Mouse (Mus musculus) heart, embryonic 14.5 days (tissue): ENCODE data around the gene Sclt1. TPM values are rescaled to one million over a fixed set of nuclear protein-coding genes. Genes with fewer than 3 reads are reported as not detected.

Experiments used
- ATAC-seq: fragments of 200-750 bp; cut with Nextera tagmentation; 2 replicates; pipeline ENCODE4 v1.8.0; 2017; ENCODE audit warnings: low read depth, moderate TSS enrichment; ENCODE audit not compliant: insufficient number of reproducible peaks, insufficient read depth, low FRiP score
- H3K27ac ChIP-seq, 2 experiments: fragments of 200-500 bp in 1 of 2; fragments of 300-500 bp in 1 of 2; sonication (generic) in 1 of 2; replicated peaks in 1 of 2; 2 replicates each; pipeline ENCODE4 v1.5.1; 2012 to 2014; ENCODE audit warnings: low read depth in 2 of 2, low read length in 2 of 2, control low read depth in 1 of 2, mild to moderate bottlenecking in 1 of 2, mixed read lengths in 1 of 2; ENCODE audit not compliant: control insufficient read depth in 1 of 2, insufficient read depth in 1 of 2
- H3K27me3 ChIP-seq: fragments of 300-500 bp; sonication (generic); 2 replicates; pipeline ENCODE4 v1.6.1; 2014; ENCODE audit warnings: mild to moderate bottlenecking, low read length, control low read depth; ENCODE audit not compliant: control insufficient read depth, insufficient read depth
- H3K36me3 ChIP-seq: fragments of 300-500 bp; sonication (generic); 2 replicates; pipeline ENCODE4 v1.6.1; 2014; ENCODE audit warnings: mild to moderate bottlenecking, control low read depth, low read length, mixed read lengths; ENCODE audit not compliant: control insufficient read depth, insufficient read depth
- H3K4me1 ChIP-seq, 2 experiments: fragments of 200-500 bp in 1 of 2; fragments of 300-500 bp in 1 of 2; sonication (generic) in 1 of 2; 2 replicates each; pipeline ENCODE4 v1.6.1; 2012 to 2014; ENCODE audit warnings: low read length in 2 of 2, control low read depth in 1 of 2, mixed read lengths in 1 of 2; ENCODE audit not compliant: control insufficient read depth in 2 of 2, insufficient read depth in 2 of 2
- H3K4me2 ChIP-seq: fragments of 300-500 bp; sonication (generic); 2 replicates; pipeline ENCODE4 v1.6.1; 2014; ENCODE audit warnings: mild to moderate bottlenecking, low read length
- H3K4me3 ChIP-seq, 2 experiments: fragments of 200-500 bp in 1 of 2; fragments of 300-500 bp in 1 of 2; sonication (generic) in 1 of 2; 2 replicates each; pipeline ENCODE4 v1.5.1; 2012 to 2014; ENCODE audit warnings: low read length in 2 of 2, mild to moderate bottlenecking in 2 of 2, control low read depth in 1 of 2, low read depth in 1 of 2, moderate library complexity in 1 of 2; ENCODE audit not compliant: control insufficient read depth in 1 of 2, insufficient read depth in 1 of 2
- H3K9ac ChIP-seq: fragments of 300-500 bp; sonication (generic); 2 replicates; pipeline ENCODE4 v1.6.1; 2014; ENCODE audit warnings: mild to moderate bottlenecking, low read length
- H3K9me3 ChIP-seq: fragments of 300-500 bp; sonication (generic); 2 replicates; pipeline ENCODE4 v1.6.1; 2016; ENCODE audit warnings: low read length, control low read depth; ENCODE audit not compliant: control insufficient read depth
- WGBS: fragments of 180-500 bp; shearing (Covaris S2); extraction: QIAGEN DNeasy Blood & Tissue Kit; methylation state at CpG from one replicate; pipeline ENCODE4 v1.1.7; 2014; 5-methylcytosine and 5-hydroxymethylcytosine counted together
- polyA plus RNA-seq: library from polyadenylated mRNA; unstranded; fragments of >200 nt; fragmentation: Nextera tagmentation; extraction: Ambion mirVana; gene quantifications from 2 replicates; pipeline ENCODE4 v1.2.1, GENCODE M21; 2014

Sclt1 gene
- polyA plus RNA-seq, result 11.4 and 12.5 TPM in 2 replicates

DNA sequence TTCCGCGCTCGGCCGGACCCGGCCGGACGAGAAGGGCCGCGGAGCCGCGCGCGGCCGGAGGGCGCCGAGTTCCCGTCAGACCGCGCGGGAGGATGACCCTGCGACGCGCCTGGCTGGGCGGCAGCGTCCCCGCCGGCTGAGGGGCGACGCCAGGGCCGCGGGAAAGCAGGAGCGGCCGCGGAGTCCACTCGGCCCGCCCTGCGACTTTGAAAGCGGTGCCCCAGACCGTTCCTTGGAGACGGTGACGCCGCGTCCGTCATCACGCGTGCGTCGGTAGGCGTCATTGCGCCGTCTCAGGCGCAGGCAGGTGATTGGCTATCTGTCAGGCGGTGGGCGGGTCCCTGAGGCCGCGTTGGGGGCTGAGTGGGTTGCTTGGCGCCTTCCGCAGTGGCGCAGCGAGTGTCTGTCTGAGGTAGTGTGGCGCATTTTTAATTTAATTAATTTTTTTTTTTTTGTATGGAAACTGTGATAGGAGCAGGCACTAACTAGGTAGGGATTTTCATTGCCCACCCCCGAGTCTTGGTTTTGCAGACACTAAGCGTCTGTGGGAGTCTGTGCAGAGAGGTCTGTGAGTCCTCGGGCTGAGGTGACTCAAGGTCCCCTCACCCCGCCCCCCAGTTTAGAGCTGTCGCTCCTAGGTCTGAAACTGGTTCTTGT, at the start of gene Sclt1, which contains the start of gene D3Ertd751e:
TSS of gene Sclt1 (minus strand) at position 237 of the 657 bp plus-strand sequence.
TSS of gene D3Ertd751e (plus strand) at position 334 of the 657 bp plus-strand sequence.
- H3K9ac ChIP-seq, result peak within 1 kb of the TSS; percentile 82
- H3K27me3 ChIP-seq, result no peaks in the 10 kb centered on the region
- no peaks in the 10 kb centered on the region for H3K36me3 ChIP-seq
- H3K4me3 ChIP-seq, result peak within 1 kb of the TSS; percentile 77 to 94
- H3K9me3 ChIP-seq, result no peaks in the 10 kb centered on the region
- 0% methylated on average over 66 of the region's 66 CpGs for whole genome bisulfite sequencing
- H3K4me2 ChIP-seq, result peak within 1 kb of the TSS; percentile 83
- H3K27ac ChIP-seq, result peak within 1 kb of the TSS; percentile 93
- peaks cover 0 to 9% of the 10 kb centered on the region in 2 experiments; a peak in 2 of 4 replicates for H3K4me1 ChIP-seq
- ATAC-seq, result peak; percentile 100

DNA sequence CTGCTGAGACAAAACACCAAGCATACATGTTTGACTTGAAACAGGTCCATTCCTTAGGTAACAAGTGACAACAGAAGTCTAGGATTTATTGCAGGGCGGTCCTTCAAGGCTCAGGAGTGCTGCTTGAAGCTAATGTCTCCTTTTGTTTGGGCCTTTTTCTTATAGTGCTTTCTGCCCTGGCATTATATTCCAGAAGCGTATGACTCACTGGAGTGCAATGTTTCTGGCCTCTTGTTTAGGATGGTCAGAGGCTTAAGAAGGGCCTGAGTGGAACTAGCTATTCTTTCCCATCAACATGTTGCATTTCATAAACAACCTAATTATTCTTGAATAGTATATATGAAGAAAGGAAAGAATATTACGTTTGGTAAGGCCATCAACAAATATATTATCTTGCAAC, 19.8 kb upstream of the Sclt1 start:
- no peaks in the 10 kb centered on the region for H3K4me1 ChIP-seq
- H3K27ac ChIP-seq, result no peak overlapping the region
- no peaks in the 10 kb centered on the region for H3K9me3 ChIP-seq
- ATAC-seq, result no peak
- 84% methylated on average over 3 of the region's 3 CpGs for WGBS
- peaks cover 17% of the 10 kb centered on the region; the same call in 1 of the 2 replicates for H3K36me3 ChIP-seq
- H3K27me3 ChIP-seq, result no peaks in the 10 kb centered on the region
- no peak overlapping the region for H3K9ac ChIP-seq
- H3K4me3 ChIP-seq, result no peak overlapping the region
- H3K4me2 ChIP-seq, result no peak overlapping the region

DNA sequence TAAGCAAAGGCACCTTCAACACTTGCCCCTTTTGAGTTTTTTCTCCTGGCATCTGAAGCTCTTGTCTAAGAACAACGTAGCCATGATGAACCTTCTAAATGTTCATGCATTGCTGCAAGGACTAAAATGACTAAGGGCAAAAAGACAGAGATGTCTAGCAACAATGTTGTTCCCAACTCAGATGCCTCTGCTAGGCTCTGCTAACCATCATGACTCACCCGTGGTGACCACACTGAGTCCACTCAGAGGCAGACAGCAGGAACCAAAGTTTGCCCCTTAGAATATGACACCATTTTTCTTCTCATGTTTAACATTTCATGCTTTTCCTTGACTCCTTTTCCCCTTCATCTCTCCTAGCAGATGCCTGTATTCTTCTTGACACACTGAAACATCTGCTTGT, 12.2 kb upstream of the Sclt1 start:
- Histone ChIP-seq H3K36me3 (peaks cover 23% of the 10 kb centered on the region; the same call in 1 of the 2 replicates), H3K4me2 (no peak overlapping the region), H3K27me3 (no peaks in the 10 kb centered on the region), H3K4me3 (no peak overlapping the region), H3K9ac (no peak overlapping the region), H3K27ac (no peak overlapping the region), H3K9me3 (no peaks in the 10 kb centered on the region), H3K4me1 (no peaks in the 10 kb centered on the region)
- 70% methylated on average over 2 of the region's 2 CpGs for WGBS
- ATAC-seq, result no peak

DNA sequence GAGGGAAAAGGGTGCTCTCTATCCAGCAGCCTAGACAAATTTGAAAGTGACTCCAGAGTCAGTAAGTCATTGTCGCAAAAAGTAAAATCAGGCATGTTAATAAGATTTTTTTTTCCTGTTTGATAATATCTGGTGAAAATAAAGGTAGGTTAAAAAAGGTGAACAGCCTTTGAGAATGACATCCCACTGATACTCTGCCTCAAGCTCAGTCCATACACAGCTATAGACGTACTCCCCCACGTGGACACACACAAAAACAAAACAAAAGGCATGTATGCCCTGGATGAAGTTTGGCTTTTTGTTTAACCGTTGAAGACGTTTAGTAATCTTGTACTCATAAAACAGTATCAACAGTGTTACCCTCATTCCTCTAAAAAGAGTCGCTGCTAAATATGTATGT, 1.1 kb upstream of the Sclt1 start:
- peaks cover 0 to 9% of the 10 kb centered on the region in 2 experiments; a peak in 2 of 4 replicates for H3K4me1 ChIP-seq
- no peaks in the 10 kb centered on the region for H3K9me3 ChIP-seq
- H3K36me3 ChIP-seq, result no peaks in the 10 kb centered on the region
- no peak overlapping the region for H3K27ac ChIP-seq
- no peak for ATAC-seq
- peak overlapping the region; percentile 82 for H3K4me2 ChIP-seq
- no peaks in the 10 kb centered on the region for H3K27me3 ChIP-seq
- H3K9ac ChIP-seq, result peak overlapping the region; percentile 82
- WGBS, result 49% methylated on average over 6 of the region's 6 CpGs
- H3K4me3 ChIP-seq, result peak overlapping the region in 1 of 2 experiments; percentile 77; a peak in 2 of 4 replicates

GRCm38 (mm10) chr3:41741601-41742277, 575 bp downstream of the Sclt1 start:
- H3K36me3 ChIP-seq, result no peaks in the 10 kb centered on the region
- peaks cover 0 to 9% of the 10 kb centered on the region in 2 experiments; a peak in 2 of 4 replicates for H3K4me1 ChIP-seq
- H3K27me3 ChIP-seq, result no peaks in the 10 kb centered on the region
- no peak for ATAC-seq
- WGBS, result under 1% methylated on average over 39 of the region's 39 CpGs
- peak overlapping the region; percentile 93 for H3K27ac ChIP-seq
- no peaks in the 10 kb centered on the region for H3K9me3 ChIP-seq
- peak overlapping the region; percentile 76 for H3K9ac ChIP-seq
- peak overlapping the region; percentile 77 to 94 for H3K4me3 ChIP-seq
- peak overlapping the region; percentile 83 for H3K4me2 ChIP-seq

DNA sequence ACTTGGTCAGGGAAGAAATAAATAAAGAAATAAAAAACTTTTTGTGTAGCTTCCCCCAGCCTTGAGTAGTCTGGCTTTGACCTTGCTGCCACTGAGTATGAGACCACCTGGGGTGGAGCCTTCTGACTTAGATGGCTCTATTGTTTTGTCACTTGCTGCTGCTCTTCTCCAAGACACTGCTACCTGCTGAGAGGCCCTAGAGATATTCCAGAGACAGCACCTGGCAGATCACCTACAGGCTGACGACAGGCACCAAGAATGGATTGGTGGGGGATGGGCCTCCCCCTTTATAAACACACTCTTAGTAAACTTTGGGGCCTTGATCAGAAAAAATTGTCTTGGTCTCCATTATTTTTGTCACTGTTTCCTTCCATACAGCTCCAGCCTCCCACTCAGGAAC, 46.6 kb downstream of the Sclt1 start:
- Histone ChIP-seq H3K9ac (no peak overlapping the region), H3K27me3 (no peaks in the 10 kb centered on the region), H3K36me3 (no peaks in the 10 kb centered on the region), H3K27ac (no peak overlapping the region), H3K4me1 (no peaks in the 10 kb centered on the region), H3K9me3 (no peaks in the 10 kb centered on the region), H3K4me2 (no peak overlapping the region), H3K4me3 (no peak overlapping the region)
- no peak for ATAC-seq
- WGBS, result 55% methylated on average over 1 of the region's 1 CpGs

DNA sequence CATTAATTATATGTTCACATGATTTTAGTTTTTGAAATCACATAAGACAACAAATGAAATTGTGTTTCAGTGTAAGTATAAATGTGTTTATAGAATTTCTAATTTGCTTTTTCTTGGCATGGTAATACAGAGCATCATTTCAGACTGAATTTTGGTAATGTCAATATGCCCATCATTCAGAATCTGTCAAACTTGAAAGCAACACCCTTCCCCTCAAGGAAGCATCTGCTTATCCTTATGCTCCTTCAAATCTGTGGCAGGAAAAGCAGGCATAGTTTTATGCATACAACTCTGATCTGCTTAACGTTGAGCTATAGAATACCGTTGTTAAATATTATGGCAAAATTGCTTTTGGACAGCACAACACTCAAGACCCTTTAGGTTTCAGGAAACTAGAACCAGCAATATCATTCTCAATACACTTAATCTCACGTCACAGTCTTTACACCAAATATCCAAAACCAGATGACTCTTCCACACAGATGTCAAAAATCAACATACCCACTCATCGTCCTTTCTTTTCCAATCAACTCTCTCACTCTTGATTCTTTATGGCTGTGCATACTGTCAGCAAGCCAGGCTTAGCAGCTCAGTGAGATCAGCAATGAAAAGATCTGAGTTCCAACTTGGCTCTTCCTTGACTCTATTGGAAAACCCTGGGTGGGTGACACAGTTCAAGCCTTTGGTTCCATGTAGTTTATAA, 49.7 kb downstream of the Sclt1 start:
- ATAC-seq, result no peak
- no peak overlapping the region for H3K4me2 ChIP-seq
- no peaks in the 10 kb centered on the region for H3K27me3 ChIP-seq
- no peak overlapping the region for H3K27ac ChIP-seq
- no peaks in the 10 kb centered on the region for H3K9me3 ChIP-seq
- no peak overlapping the region for H3K4me3 ChIP-seq
- WGBS, result 89% methylated on average over 4 of the region's 4 CpGs
- no peaks in the 10 kb centered on the region for H3K36me3 ChIP-seq
- H3K9ac ChIP-seq, result no peak overlapping the region
- no peaks in the 10 kb centered on the region for H3K4me1 ChIP-seq
